Mouse (Mus musculus) liver, embryonic 15.5 days (tissue): ENCODE results near the gene Selenom. TPM values are rescaled to one million over a fixed set of nuclear protein-coding genes. Genes with fewer than 3 reads are reported as not detected.

Source experiments
- ATAC-seq: fragments of 200-750 bp; cut with Nextera tagmentation; 2 replicates; pipeline ENCODE4 v1.8.0; 2017; ENCODE audit warnings: moderate number of reproducible peaks, mild to moderate bottlenecking, moderate library complexity; ENCODE audit not compliant: insufficient read depth
- H3K27ac ChIP-seq: fragments of 300-500 bp; sonication (generic); replicated peaks from 2 replicates; pipeline ENCODE4 v1.5.1; 2015; ENCODE audit warnings: mild to moderate bottlenecking, inconsistent platforms
- H3K27me3 ChIP-seq: fragments of 300-500 bp; sonication (generic); 2 replicates; pipeline ENCODE4 v1.6.1; 2015; ENCODE audit warnings: mild to moderate bottlenecking, inconsistent platforms
- H3K36me3 ChIP-seq: fragments of 300-500 bp; sonication (generic); replicated peaks from 2 replicates; pipeline ENCODE4 v1.6.1; 2015; ENCODE audit warnings: moderate library complexity, mild to moderate bottlenecking, inconsistent platforms
- H3K4me1 ChIP-seq: fragments of 300-500 bp; sonication (generic); replicated peaks from 2 replicates; pipeline ENCODE4 v1.6.1; 2015; ENCODE audit warnings: inconsistent platforms
- H3K4me2 ChIP-seq: fragments of 300-500 bp; sonication (generic); 2 replicates; pipeline ENCODE4 v1.6.1; 2015; ENCODE audit warnings: moderate library complexity, mild to moderate bottlenecking, inconsistent platforms
- H3K4me3 ChIP-seq: fragments of 300-500 bp; sonication (generic); replicated peaks from 2 replicates; pipeline ENCODE4 v1.5.1; 2015; ENCODE audit warnings: mild to moderate bottlenecking, inconsistent platforms
- H3K9ac ChIP-seq: fragments of 300-500 bp; sonication (generic); 2 replicates; pipeline ENCODE4 v1.6.1; 2015; ENCODE audit warnings: moderate library complexity, mild to moderate bottlenecking, inconsistent platforms
- H3K9me3 ChIP-seq: fragments of 300-500 bp; sonication (generic); replicated peaks from 2 replicates; pipeline ENCODE4 v1.6.1; 2016; ENCODE audit warnings: inconsistent platforms
- WGBS: fragments of 180-500 bp; shearing (Covaris S2); methylation state at CpG from one replicate; pipeline ENCODE4 v1.1.7; 2015; ENCODE audit warnings: mixed read lengths; ENCODE audit not compliant: insufficient replicate concordance; 5-methylcytosine and 5-hydroxymethylcytosine counted together
- polyA plus RNA-seq: library from polyadenylated mRNA; unstranded; fragments of >200 nt; fragmentation: Nextera tagmentation; extraction: Ambion mirVana; gene quantifications from 2 replicates; pipeline ENCODE4 v1.2.1, GENCODE M21; 2015

Selenom gene
- polyA plus RNA-seq, 1 experiment from 2014 or later = 10.5 TPM

- no peaks in the 10 kb centered on the region for H3K36me3 ChIP-seq
- no peak for ATAC-seq
- no peaks in the 10 kb centered on the region for H3K27me3 ChIP-seq
- 19% methylated on average over 3 of the region's 3 CpGs for WGBS
- no peak overlapping the region for H3K4me2 ChIP-seq
- no peak overlapping the region for H3K4me3 ChIP-seq
- H3K4me1 ChIP-seq = no peaks in the 10 kb centered on the region
- H3K27ac ChIP-seq = no peak overlapping the region
- no peaks in the 10 kb centered on the region for H3K9me3 ChIP-seq
- H3K9ac ChIP-seq = no peak overlapping the region
Measured at GRCm38 (mm10) chr11:3557852-3558251, 43.4 kb downstream of the Selenom start.

GRCm38 (mm10) chr11:3560202-3560601 lies 45.7 kb downstream of the Selenom start:
- Histone ChIP-seq H3K27ac (no peak overlapping the region), H3K27me3 (no peaks in the 10 kb centered on the region), H3K4me1 (no peaks in the 10 kb centered on the region), H3K9me3 (no peaks in the 10 kb centered on the region), H3K36me3 (no peaks in the 10 kb centered on the region), H3K9ac (no peak overlapping the region), H3K4me2 (no peak overlapping the region), H3K4me3 (no peak overlapping the region)
- WGBS = 53% methylated on average over 5 of the region's 5 CpGs
- no peak for ATAC-seq

DNA sequence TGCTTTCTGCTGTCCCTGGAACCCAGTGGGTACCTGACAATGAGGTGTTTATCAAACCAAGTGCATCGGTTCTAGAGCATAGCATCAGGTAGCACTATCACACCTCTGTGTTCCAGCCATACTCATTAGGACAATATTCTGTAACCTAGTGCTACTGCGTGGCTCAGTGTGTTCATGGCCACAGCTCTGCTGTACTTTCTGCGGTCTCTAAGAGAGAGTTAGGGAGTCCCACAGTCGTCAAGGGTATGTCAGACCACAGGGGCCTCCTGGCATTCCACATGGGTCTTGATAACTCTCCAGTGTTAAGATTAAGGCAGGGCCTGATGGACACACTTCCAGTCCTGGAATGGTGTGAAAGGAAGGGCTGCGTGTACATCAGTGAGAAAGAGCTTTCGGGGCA lies 49.4 kb downstream of the Selenom start:
- Histone ChIP-seq H3K27me3 (no peaks in the 10 kb centered on the region), H3K4me1 (0 out of 2 replicates have a peak, but pooled peaks cover 9% of the 10 kb centered on the region), H3K4me2 (no peak overlapping the region), H3K9me3 (no peaks in the 10 kb centered on the region), H3K4me3 (no peak overlapping the region), H3K27ac (no peak overlapping the region), H3K36me3 (no peaks in the 10 kb centered on the region), H3K9ac (no peak overlapping the region)
- ATAC-seq = no peak
- WGBS = 65% methylated on average over 6 of the region's 6 CpGs

DNA sequence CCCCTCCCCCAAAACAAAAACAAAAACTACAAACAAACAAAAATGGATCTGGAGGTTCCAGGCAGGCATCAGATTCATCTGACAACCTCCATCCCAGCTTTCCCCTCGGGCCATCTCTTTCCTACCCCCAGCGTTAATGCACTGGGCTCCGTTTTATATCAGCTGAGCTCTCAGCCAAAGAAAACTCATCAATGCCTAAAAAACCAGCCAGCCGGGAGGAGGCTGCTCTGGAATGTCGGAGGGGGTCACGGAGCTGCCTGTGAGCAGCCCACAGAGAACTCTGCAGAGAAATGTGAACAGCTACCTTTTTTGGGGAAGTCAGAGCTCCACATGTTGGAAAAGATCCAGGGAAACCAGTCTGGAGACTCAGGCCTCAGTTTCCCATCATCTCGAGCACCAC lies 50.0 kb downstream of the Selenom start:
- Histone ChIP-seq H3K4me2 (no peak overlapping the region), H3K9ac (no peak overlapping the region), H3K27ac (0 out of 2 replicates have a peak overlapping the region, but pooled peaks have one; percentile 14), H3K9me3 (no peaks in the 10 kb centered on the region), H3K36me3 (no peaks in the 10 kb centered on the region), H3K4me1 (0 out of 2 replicates have a peak, but pooled peaks cover 9% of the 10 kb centered on the region), H3K4me3 (no peak overlapping the region), H3K27me3 (no peaks in the 10 kb centered on the region)
- 61% methylated on average over 7 of the region's 7 CpGs for WGBS
- no peak for ATAC-seq

GRCm38 (mm10) chr11:3566018-3566417 lies 51.5 kb downstream of the Selenom start:
- no peak overlapping the region for H3K27ac ChIP-seq
- no peaks in the 10 kb centered on the region for H3K27me3 ChIP-seq
- H3K9ac ChIP-seq = no peak overlapping the region
- 42% methylated on average over 4 of the region's 4 CpGs for WGBS
- no peak overlapping the region for H3K4me3 ChIP-seq
- H3K4me1 ChIP-seq = 0 out of 2 replicates have a peak, but pooled peaks cover 9% of the 10 kb centered on the region
- no peaks in the 10 kb centered on the region for H3K36me3 ChIP-seq
- ATAC-seq = peak; percentile 78
- no peaks in the 10 kb centered on the region for H3K9me3 ChIP-seq
- no peak overlapping the region for H3K4me2 ChIP-seq

Other genes with a start within 250 kb of the Selenom start
- 108 and 110 TPM in 2 replicates for gene Drg1, start 248.3 kb upstream of the Selenom start, polyA plus RNA-seq
- gene Patz1, start 225.8 kb upstream of the Selenom start, polyA plus RNA-seq = 11.5 and 12.6 TPM in 2 replicates
- gene Pik3ip1, start 184.3 kb upstream of the Selenom start, polyA plus RNA-seq = 1.3 and 1.4 TPM in 2 replicates
- gene Limk2, start 105.5 kb upstream of the Selenom start, polyA plus RNA-seq = 7.6 and 9.0 TPM in 2 replicates
- gene Rnf185, start 62.3 kb upstream of the Selenom start, polyA plus RNA-seq = 7.5 and 9.2 TPM in 2 replicates
- 0.06 and 0.07 TPM in 2 replicates for gene Pla2g3, start 26.4 kb upstream of the Selenom start, polyA plus RNA-seq
- 0.89 and 0.90 TPM in 2 replicates for gene Inpp5j, start 9.9 kb upstream of the Selenom start, polyA plus RNA-seq
- 12.7 and 12.9 TPM in 2 replicates for gene Smtn, start 25.9 kb downstream of the Selenom start, polyA plus RNA-seq
- gene Morc2a, start 134.5 kb downstream of the Selenom start, polyA plus RNA-seq = 5.5 and 6.8 TPM in 2 replicates